Mouse (Mus musculus) thymus, adult 18-20 months (tissue): ENCODE results near the gene Slc44a3.

Experiments
- DNase-seq, 2 experiments: peaks; one replicate each; pipeline ENCODE4 v3.0.0; 2022; ENCODE audit warnings: mixed read lengths in 2 of 2

The Slc44a3 gene

DNA sequence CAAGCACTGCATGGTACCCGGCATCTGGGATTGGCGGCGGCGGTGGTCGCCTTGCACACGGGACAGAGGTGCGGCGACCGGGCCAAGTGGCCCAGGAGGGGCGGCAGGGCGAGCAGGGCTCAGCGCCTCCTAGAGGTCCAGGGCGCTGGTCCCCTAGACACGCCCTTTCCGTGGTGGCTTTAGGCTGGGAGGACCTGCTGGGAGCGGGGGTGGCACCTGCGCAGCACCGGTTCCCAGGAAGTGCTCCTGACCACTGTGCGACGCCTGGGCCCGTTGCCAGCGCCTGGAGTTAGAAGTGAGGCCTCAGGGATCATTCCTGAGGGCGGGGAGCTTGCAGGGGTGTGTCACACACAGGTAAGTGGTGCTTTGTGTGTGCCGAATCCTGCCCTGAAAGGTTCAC is at the start of gene Slc44a3:
Gene Slc44a3 (minus strand): TSS at position 229 of the 400 bp plus-strand sequence.
- DNase-seq = peak in 1 of 2 experiments; percentile 9

DNA sequence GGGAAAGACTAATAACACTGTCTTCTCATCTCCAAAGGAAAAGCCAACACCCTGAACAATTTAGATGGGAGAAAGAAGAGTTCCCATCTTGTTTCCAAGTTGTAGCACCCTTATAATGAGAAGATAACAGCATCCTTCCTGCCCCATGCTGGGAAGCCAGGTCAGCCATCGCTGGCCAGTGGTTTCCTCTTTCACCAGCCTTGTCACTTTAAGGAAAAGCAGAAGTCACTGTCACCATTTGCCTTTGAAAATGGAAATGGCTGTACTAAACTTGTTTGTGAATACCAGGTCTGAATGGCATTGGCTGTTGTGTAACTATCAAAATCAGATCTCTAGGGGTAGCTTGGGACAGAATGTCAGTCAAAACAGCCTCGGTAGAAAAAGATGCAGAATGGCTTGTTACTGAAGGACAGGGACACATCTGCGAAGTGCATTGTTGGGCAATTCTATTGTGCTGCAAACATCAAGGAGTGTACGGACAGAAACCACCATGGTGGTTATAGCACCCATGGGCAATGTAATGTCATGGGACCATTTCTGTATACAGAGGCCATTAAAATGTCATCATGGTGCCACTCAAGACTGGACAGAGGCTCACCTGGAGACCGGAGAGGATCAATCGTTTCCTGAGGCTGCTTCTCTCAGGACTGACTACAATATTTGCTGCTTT is 47.8 kb upstream of the Slc44a3 start:
- DNase-seq = no peak

GRCm38 (mm10) chr3:121579402-121579801 is 47.2 kb upstream of the Slc44a3 start:
- DNase-seq = no peak

DNA sequence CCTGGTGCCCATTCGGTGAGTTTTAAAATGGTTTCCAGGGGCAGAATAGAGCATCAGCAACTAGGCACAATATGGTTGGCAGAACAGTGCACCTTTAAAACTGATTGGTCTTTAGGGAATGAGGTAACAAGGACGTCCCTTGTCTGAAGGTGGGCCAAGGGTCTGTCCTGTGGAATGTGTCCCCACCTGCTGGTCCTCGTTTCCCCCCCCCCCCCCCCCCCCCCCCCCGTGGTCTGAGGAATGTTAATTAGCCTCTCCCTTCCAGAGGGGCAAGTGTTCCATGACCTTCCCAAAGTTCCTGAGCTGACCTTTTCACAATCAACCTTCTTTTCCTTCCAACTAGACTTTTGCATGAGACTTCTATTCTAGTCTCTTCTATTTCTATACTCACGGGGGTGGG is 46.5 kb upstream of the Slc44a3 start:
- DNase-seq = no peak

DNA sequence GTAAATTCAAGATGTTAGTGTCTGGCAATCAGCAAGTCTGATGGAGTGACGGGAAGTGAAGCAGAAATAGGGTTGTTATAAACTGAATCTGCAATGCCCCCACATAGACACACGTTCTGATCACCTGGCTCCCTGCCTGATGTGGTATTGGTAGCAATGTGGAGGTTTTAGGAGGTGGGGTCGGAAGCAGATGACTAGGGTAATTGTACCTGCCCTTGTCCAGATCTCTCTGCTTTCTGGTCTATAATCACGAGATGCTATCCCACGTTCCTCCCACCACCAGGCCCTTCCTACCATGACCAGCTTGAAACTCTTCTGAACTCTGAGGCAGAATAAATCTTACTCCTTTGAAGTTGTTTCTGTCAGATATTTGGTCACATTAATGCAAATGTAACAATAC is 45.4 kb upstream of the Slc44a3 start:
- DNase-seq = no peak

DNA sequence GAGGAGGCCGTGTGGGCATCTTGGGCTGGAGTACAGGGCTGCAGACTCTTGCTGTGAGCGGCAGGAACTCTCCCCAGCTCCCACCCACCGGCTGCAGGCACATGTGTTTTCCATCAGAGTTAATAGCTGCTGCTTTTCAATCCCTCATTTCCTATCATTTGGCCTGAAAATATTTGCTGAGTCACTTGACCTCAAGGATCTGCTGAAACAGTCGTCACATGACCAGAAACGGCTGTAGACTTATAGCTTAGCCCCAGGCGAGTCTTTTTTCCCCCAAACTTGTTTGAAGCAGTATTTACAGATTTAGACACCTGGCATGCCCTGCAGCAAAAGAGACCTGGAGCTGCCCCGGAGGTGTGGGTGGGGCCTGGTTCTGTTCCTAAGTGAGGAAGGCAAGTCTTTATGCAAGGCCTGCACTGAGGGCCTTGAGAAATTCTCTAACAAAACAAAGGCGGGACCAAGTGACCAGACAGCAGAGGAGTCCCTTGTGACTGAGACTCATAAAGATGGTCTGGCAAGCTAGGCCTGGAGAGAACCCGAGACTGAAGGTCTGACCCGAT is 44.9 kb upstream of the Slc44a3 start:
- DNase-seq = no peak

DNA sequence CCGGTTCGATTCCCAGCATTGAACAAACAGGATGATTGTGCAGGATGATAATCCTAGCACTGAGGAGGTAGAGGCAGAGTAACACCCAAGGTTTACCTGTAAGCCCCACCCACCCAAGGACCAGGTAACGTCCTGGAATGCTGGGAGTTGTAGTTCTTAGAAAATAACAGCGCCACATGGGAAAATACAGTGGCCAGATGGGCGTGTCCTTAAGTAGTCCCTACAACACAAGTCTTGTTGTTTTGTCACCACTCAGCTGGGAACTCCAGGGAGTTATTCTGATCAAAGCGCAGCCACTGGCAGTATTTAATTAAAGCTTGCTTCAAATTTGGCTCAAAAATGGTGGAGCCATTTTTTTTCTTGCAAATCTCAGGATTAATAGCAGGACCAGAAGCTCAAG is 44.2 kb upstream of the Slc44a3 start:
- no peak for DNase-seq

DNA sequence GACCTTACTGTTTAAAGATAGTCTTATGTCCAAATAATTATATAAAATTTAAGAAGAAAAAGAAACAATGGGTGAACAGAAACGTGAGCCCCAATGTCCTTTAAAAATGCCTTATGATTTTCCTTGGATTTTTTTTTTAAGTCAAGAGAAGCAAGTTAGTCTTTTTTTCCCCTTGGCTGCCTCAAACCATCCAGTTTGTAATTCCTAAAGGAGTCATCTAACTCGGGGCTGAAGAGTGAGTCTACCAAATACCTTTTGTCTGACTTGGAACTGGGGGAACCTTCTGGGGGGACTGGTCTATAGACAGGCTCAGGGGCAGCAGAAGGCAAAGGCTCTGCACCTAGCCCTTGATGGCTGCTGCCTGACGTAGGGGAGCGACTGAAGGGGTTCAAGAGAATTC is 42.2 kb upstream of the Slc44a3 start:
- no peak for DNase-seq

DNA sequence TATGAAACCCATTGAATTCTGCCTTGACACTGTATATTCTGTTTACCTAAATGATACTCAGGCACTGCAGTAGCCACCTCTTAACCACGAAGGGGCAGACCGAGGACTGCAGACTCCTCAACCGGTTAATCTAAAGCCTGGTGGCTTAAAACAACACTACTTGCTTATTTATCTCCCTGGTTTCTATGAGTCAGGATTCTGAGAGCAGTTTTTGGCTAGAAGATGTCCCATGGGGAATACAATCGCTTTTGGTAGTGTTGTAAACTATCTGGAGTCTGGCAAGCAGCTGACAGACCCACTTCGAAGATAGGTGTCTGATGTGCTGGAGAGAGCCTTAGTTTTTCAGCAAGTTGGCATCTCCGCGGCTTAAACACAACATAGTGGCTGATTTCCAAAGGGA is 41.7 kb upstream of the Slc44a3 start:
- DNase-seq = no peak

GRCm38 (mm10) chr3:121571491-121571890 is 39.3 kb upstream of the Slc44a3 start:
- no peak for DNase-seq

- no peak for DNase-seq
Observed at GRCm38 (mm10) chr3:121570623-121571022, 38.4 kb upstream of the Slc44a3 start.

DNA sequence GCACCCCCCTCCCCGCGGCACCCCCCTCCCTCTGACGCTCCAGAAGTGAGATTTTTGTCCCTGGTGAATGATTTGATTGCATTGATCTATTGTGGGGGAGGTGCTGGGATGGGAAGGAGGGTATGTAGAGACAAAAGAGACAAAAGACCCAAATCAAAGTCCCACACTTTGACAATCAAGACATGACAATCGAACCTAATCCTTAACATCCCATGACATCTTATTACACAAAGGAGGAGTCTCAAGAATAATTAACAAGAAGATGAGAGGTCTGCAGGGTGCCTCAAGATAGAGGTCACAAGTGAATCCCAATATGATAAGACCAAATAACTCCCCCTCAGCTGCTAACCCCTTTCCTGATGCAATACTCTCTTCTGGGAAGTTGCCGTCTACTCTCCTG is 37.6 kb upstream of the Slc44a3 start:
- DNase-seq = no peak

GRCm38 (mm10) chr3:121569004-121569403 is 36.8 kb upstream of the Slc44a3 start:
- no peak for DNase-seq

GRCm38 (mm10) chr3:121567904-121568303 is 35.7 kb upstream of the Slc44a3 start:
- DNase-seq = no peak

GRCm38 (mm10) chr3:121567337-121567900 is 35.2 kb upstream of the Slc44a3 start:
- no peak for DNase-seq

DNA sequence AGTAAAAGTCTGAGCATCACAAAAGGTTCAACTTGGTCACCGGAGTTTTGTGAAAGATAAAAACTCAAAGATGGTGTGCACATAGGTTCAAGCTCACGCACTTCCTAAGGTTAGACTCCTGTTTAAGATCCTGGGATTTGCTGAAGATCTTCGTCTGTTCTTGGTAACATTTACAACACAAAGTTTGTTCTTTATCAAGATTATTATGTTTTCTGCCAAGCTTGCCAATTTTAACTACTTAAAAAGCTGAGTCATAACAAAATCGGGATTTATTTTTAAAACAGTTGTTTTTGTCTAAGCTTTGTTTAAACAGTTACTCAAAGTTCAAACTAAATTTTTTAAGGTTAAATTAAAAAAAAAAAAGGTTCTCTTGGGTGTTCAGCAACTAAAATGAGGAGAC is 34.7 kb upstream of the Slc44a3 start:
- no peak for DNase-seq

DNA sequence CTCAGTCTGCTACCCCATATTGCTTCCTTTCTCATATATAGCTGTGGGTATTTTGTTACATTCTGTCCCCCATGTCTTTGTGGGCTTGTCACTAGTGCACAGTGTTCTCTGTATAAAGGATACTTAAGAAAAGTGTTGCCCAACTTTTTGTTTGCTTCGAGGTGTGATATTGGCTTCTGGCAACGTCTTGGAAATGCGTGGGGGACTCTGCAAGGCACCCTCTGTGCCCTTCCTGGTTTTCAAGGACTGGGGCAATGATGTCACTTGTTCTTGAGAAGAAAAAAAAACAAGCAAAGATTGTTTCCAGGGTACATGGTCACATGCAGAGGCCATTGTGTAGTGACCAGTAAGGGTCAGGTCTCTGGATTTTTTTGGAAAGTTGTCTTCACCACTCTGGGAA is 29.6 kb upstream of the Slc44a3 start:
- no peak for DNase-seq

GRCm38 (mm10) chr3:121560115-121560865 is 28.1 kb upstream of the Slc44a3 start:
- DNase-seq = no peak

GRCm38 (mm10) chr3:121559406-121560114 is 27.4 kb upstream of the Slc44a3 start:
- no peak for DNase-seq

GRCm38 (mm10) chr3:121558861-121559260 is 26.7 kb upstream of the Slc44a3 start:
- DNase-seq = no peak

DNA sequence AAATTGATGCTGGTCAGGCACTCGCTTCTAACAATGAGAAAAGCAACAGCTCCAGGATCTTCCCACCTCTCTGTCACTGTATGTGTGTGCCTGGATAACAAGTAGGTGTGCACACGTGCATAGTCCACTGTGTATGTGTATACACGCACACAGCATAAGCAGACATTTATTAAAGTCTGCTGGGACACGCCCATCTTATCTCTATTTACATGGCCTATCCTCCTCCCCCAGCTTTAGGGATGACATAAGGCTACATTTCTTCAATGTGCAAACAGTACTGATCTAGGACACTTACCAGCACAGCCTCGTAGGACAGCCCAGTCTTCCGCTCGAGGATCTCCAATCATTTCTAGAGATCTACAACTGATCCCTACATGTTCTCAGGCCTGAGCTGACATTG is 24.1 kb upstream of the Slc44a3 start:
- no peak for DNase-seq

DNA sequence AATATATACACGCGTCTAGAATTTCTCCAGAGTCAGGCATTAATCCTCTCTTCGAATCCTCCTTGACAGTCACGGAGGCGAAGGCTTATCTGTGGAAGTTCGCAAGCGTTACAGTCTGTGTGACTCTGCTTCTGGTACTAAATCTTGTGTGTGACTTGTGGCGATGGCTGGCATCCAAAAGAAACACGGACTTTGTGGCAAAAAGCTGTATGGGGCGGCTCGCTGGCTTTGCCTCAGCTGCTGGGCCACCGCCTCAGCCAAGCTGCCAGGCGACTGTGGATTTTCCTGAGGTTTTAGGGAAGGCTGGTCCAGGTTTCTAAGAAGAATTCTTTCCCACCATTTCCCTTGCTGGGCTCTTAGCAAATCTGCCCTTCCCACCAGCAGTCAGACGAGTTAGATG is 21.1 kb upstream of the Slc44a3 start:
- DNase-seq = no peak

GRCm38 (mm10) chr3:121552723-121553122 is 20.5 kb upstream of the Slc44a3 start:
- DNase-seq = no peak
